Mouse (Mus musculus) E14TG2a.4 (cell line): ENCODE measurements around the gene 0610012G03Rik.

Experiments used
- CTCF ChIP-seq: conservative IDR thresholded peaks from 2 replicates; pipeline ENCODE4 v1.5.1; 2014; ENCODE audit warnings: low read length
- NANOG ChIP-seq: IDR thresholded peaks from 2 replicates; pipeline ENCODE4 v1.6.1; 2014; ENCODE audit warnings: borderline replicate concordance, low read length, mixed read lengths
- POU5F1 ChIP-seq: IDR thresholded peaks from 2 replicates; pipeline ENCODE4 v1.6.1; 2014; ENCODE audit warnings: low read length, borderline replicate concordance

DNA sequence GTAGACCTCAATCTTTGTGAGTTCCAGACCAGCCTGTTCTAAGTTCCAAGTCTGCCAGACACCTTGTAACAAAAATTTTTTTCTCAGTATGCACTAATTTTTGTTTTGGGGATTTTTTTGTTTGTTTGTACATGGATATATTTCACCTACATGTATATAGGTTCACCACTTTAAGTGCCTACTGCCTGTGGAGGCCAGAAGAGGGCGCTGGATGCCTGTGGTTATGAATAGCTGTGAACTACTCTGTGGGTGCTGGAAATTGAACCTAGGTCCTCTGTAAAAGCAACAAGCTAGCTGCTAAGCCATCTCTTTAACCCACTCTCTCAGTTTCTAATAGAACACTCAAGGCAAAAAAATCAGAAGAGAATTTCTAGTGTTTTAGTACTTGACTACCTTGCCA, 43.7 kb upstream of the 0610012G03Rik start:
- peak; percentile 67 for TF ChIP-seq CTCF
- TF ChIP-seq POU5F1: no peak
- TF ChIP-seq NANOG: no peak
